Comparison of ENCODE assay signal across 32 mouse cellular contexts in the genomic region with DNA sequence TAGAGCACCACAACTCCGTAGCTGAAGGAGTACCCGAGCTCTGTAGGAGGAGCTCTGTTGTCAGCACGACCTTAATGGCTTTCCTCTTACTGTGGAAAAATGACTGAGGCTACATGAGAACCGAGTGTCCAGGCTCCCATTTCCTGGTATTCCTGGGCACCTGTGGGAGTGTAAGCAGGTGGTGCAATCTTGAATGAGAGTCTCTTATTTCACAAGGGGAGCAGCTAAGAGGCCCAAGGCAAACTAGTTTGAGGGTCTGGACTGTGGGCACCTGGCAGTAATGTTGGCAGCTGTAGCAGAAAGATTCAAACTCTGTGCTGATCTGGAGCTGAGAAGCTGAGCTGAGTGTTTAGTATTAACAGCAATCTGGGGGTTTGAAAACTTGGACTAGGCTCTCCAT. TPM values are rescaled to one million over a fixed set of nuclear protein-coding genes. Genes with fewer than 3 reads are reported as not detected.
DNase-seq lines count a peak whose midpoint lies in the region; ATAC-seq and TF ChIP-seq lines count a peak whose summit lies in the region.
"Had no signal": no experiment of that assay in that cellular context is flagged by ENCODE, and none has a peak within 500 bp of the region (broad histone marks: within the 10 kb centered on the region; RNA-seq: fewer than 3 reads in every experiment).

No protein-coding gene starts in this region.

- no peak overlapping the region for H3K27ac ChIP-seq in intestine, embryonic 15.5 days
- H3K27ac ChIP-seq in intestine, postnatal 0 days (ENCODE audit: low read depth, low read length) = no peak overlapping the region
- no peak overlapping the region for H3K27ac ChIP-seq in lung, embryonic 16.5 days (ENCODE audit: low read length)
- 0 out of 2 replicates have a peak overlapping the region, but pooled peaks have one; percentile 18 for H3K27ac ChIP-seq in embryonic facial prominence, embryonic 15.5 days (replicated peaks)
- H3K27ac ChIP-seq: forebrain, embryonic 12.5 days; forebrain, embryonic 15.5 days; heart, adult 2 months; heart, embryonic 10.5 days; heart, embryonic 13.5 days; hindbrain, embryonic 12.5 days; hindbrain, embryonic 15.5 days had no signal

- no peak for DNase-seq in lung, adult 2 months
- peak; percentile 36 for DNase-seq in lung, postnatal 25 days (ENCODE audit: low spot score)
- DNase-seq in heart, adult 11 months = no peak
- DNase-seq in kidney, postnatal 10 days = no peak
- DNase-seq: adrenal gland, postnatal 10 days; adrenal gland, postnatal 36 days; B cell, adult 2 months; cerebellum, adult 18-20 months; cerebellum, adult 9-10 months; cerebellum, postnatal 25 days; embryo, embryonic 11 days; gastrocnemius, postnatal 25 days; heart, adult 2 months; heart, postnatal 14 days; heart, postnatal 4 days had no signal

- no peaks in the 10 kb centered on the region for H3K4me1 ChIP-seq in intestine, embryonic 15.5 days (replicated peaks)
- H3K4me1 ChIP-seq in intestine, postnatal 0 days (replicated peaks; ENCODE audit: control insufficient read depth, insufficient read depth, low read length) = no peaks in the 10 kb centered on the region
- H3K4me1 ChIP-seq in lung, embryonic 16.5 days (replicated peaks; ENCODE audit: control insufficient read depth, insufficient read depth, low read length) = no peaks in the 10 kb centered on the region
- no peaks in the 10 kb centered on the region; the same call in 1 of the 2 replicates for H3K4me1 ChIP-seq in lung, adult 2 months (ENCODE audit: control insufficient read depth, insufficient read depth, low read length)
- no peaks in the 10 kb centered on the region for H3K4me1 ChIP-seq in embryonic facial prominence, embryonic 15.5 days
- H3K4me1 ChIP-seq: forebrain, embryonic 12.5 days; forebrain, embryonic 15.5 days; heart, embryonic 10.5 days; heart, embryonic 13.5 days; hindbrain, embryonic 12.5 days had no signal

- ATAC-seq in intestine, embryonic 15.5 days = peak; percentile 41; the same call in 1 of the 2 replicates
- ATAC-seq in intestine, postnatal 0 days = no peak
- peak; percentile 71 for ATAC-seq in lung, embryonic 16.5 days (ENCODE audit: low read depth)
- ATAC-seq in embryonic facial prominence, embryonic 15.5 days (ENCODE audit: insufficient number of reproducible peaks, low FRiP score, low TSS enrichment, low read depth) = no peak
- ATAC-seq: forebrain, embryonic 15.5 days; Patski had no signal

- no peak overlapping the region for H3K4me3 ChIP-seq in intestine, embryonic 15.5 days (replicated peaks)
- no peak overlapping the region for H3K4me3 ChIP-seq in intestine, postnatal 0 days (ENCODE audit: low read depth, low read length)
- H3K4me3 ChIP-seq in lung, embryonic 16.5 days (ENCODE audit: low read length) = no peak overlapping the region
- H3K4me3 ChIP-seq in lung, adult 2 months (replicated peaks; ENCODE audit: extremely low read depth, low read depth, low read length) = no peak overlapping the region
- H3K4me3 ChIP-seq in embryonic facial prominence, embryonic 15.5 days (replicated peaks) = no peak overlapping the region
- H3K4me3 ChIP-seq: erythroblast, embryonic 14.5 days; forebrain, embryonic 12.5 days; forebrain, embryonic 15.5 days; heart, adult 2 months; heart, embryonic 10.5 days; heart, embryonic 13.5 days; hindbrain, embryonic 12.5 days; hindbrain, embryonic 15.5 days had no signal

- TF ChIP-seq POLR2A in lung, adult 2 months (IDR thresholded peaks at IDR 0.05; ENCODE audit: borderline replicate concordance, extremely low read depth, low read depth, low read length) = no peak

- 48% methylated on average over 4 of the region's 4 CpGs for WGBS in intestine, embryonic 15.5 days
- 42% methylated on average over 4 of the region's 4 CpGs for WGBS in intestine, postnatal 0 days
- 50% methylated on average over 4 of the region's 4 CpGs for WGBS in lung, embryonic 16.5 days
- 59% methylated on average over 4 of the region's 4 CpGs for WGBS in lung, adult 2 months
- WGBS in embryonic facial prominence, embryonic 15.5 days = 51% methylated on average over 4 of the region's 4 CpGs

- no peak overlapping the region for H3K9ac ChIP-seq in intestine, embryonic 15.5 days
- no peak overlapping the region for H3K9ac ChIP-seq in intestine, postnatal 0 days (ENCODE audit: low read depth, low read length)
- H3K9ac ChIP-seq in lung, embryonic 16.5 days (ENCODE audit: low read length) = no peak overlapping the region
- no peak overlapping the region for H3K9ac ChIP-seq in embryonic facial prominence, embryonic 15.5 days
- H3K9ac ChIP-seq: forebrain, embryonic 12.5 days; forebrain, embryonic 15.5 days; heart, embryonic 13.5 days; hindbrain, embryonic 12.5 days; hindbrain, embryonic 15.5 days had no signal

- H3K9me3 ChIP-seq in intestine, embryonic 15.5 days = no peaks in the 10 kb centered on the region
- no peaks in the 10 kb centered on the region for H3K9me3 ChIP-seq in intestine, postnatal 0 days (ENCODE audit: control insufficient read depth)
- no peaks in the 10 kb centered on the region for H3K9me3 ChIP-seq in lung, embryonic 16.5 days (ENCODE audit: control insufficient read depth, low read length)
- no peaks in the 10 kb centered on the region for H3K9me3 ChIP-seq in embryonic facial prominence, embryonic 15.5 days (replicated peaks)
- H3K9me3 ChIP-seq: forebrain, embryonic 12.5 days; forebrain, embryonic 15.5 days; G1E; heart, embryonic 10.5 days; heart, embryonic 13.5 days; hindbrain, embryonic 12.5 days; hindbrain, embryonic 15.5 days had no signal

- H3K27me3 ChIP-seq in intestine, embryonic 15.5 days (replicated peaks) = 0 out of 2 replicates have a peak, but pooled peaks cover 3% of the 10 kb centered on the region
- H3K27me3 ChIP-seq in intestine, postnatal 0 days (replicated peaks; ENCODE audit: control insufficient read depth, insufficient read depth, low read length) = peaks cover 9% of the 10 kb centered on the region; the same call in 1 of the 2 replicates
- peaks cover 7% of the 10 kb centered on the region for H3K27me3 ChIP-seq in lung, embryonic 16.5 days (ENCODE audit: control insufficient read depth, insufficient read depth, low read depth, low read length)
- peaks cover 11% of the 10 kb centered on the region for H3K27me3 ChIP-seq in embryonic facial prominence, embryonic 15.5 days
- H3K27me3 ChIP-seq: CH12.LX had no signal

- H3K36me3 ChIP-seq in intestine, embryonic 15.5 days = no peaks in the 10 kb centered on the region
- H3K36me3 ChIP-seq in intestine, postnatal 0 days (ENCODE audit: control insufficient read depth, insufficient read depth) = no peaks in the 10 kb centered on the region
- H3K36me3 ChIP-seq in lung, embryonic 16.5 days (ENCODE audit: control insufficient read depth, insufficient read depth, low read length) = no peaks in the 10 kb centered on the region
- H3K36me3 ChIP-seq in embryonic facial prominence, embryonic 15.5 days = no peaks in the 10 kb centered on the region
- H3K36me3 ChIP-seq: forebrain, embryonic 12.5 days; forebrain, embryonic 15.5 days; G1E; heart, embryonic 10.5 days; heart, embryonic 13.5 days; hindbrain, embryonic 12.5 days; hindbrain, embryonic 15.5 days had no signal

- no peak overlapping the region for H3K4me2 ChIP-seq in intestine, embryonic 15.5 days (replicated peaks)
- no peak overlapping the region for H3K4me2 ChIP-seq in intestine, postnatal 0 days (replicated peaks; ENCODE audit: low read depth)
- no peak overlapping the region for H3K4me2 ChIP-seq in lung, embryonic 16.5 days (ENCODE audit: low read depth, low read length)
- no peak overlapping the region for H3K4me2 ChIP-seq in embryonic facial prominence, embryonic 15.5 days (replicated peaks)
- H3K4me2 ChIP-seq: forebrain, embryonic 12.5 days; forebrain, embryonic 15.5 days; heart, embryonic 13.5 days; hindbrain, embryonic 12.5 days; hindbrain, embryonic 15.5 days had no signal

- TF ChIP-seq CTCF in intestine, postnatal 0 days (IDR thresholded peaks at IDR 0.05; ENCODE audit: low read depth) = no peak
- no peak for TF ChIP-seq CTCF in lung, adult 2 months (IDR thresholded peaks at IDR 0.05; ENCODE audit: insufficient read depth, low read length)

RNA-seq across cellular contexts. Expression of a gene that starts 6.0 kb away (rescaled TPM):
- polyA plus RNA-seq in intestine, embryonic 15.5 days (2015; fragmentation: Nextera tagmentation; extraction: Ambion mirVana) = 0.20 and 0.70 TPM in 2 replicates
- polyA plus RNA-seq in intestine, postnatal 0 days (2015; fragmentation: Nextera tagmentation; extraction: Ambion mirVana) = 0.33 and 0.63 TPM in 2 replicates
- 0.16 and 0.39 TPM in 2 replicates for polyA plus RNA-seq in lung, embryonic 16.5 days (2015; fragmentation: Nextera tagmentation; extraction: Ambion mirVana)
- 5.2 and 15.0 TPM in 2 replicates for polyA plus RNA-seq in lung, adult 2 months (2012; rRNA removed)
- polyA plus RNA-seq in embryonic facial prominence, embryonic 15.5 days (2015; fragmentation: Nextera tagmentation; extraction: Ambion mirVana) = 19.4 and 24.8 TPM in 2 replicates
- polyA plus RNA-seq: erythroblast, embryonic 14.5 days; G1E; heart, adult 2 months; heart, embryonic 16.5 days; Patski had no signal

RNA-seq across cellular contexts. Expression of a gene that starts 11.7 kb away (rescaled TPM):
- polyA plus RNA-seq in intestine, embryonic 15.5 days (2015; fragmentation: Nextera tagmentation; extraction: Ambion mirVana) = 0.09 TPM in 1 of 2 replicates, not detected in the other
- polyA plus RNA-seq in intestine, postnatal 0 days (2015; fragmentation: Nextera tagmentation; extraction: Ambion mirVana) = 0.13 and 0.20 TPM in 2 replicates
- not detected in 2 replicates for polyA plus RNA-seq in lung, embryonic 16.5 days (2015; fragmentation: Nextera tagmentation; extraction: Ambion mirVana)
- not detected in 2 replicates for polyA plus RNA-seq in lung, adult 2 months (2012; rRNA removed)
- 0.14 TPM in 1 of 2 replicates, not detected in the other for polyA plus RNA-seq in embryonic facial prominence, embryonic 15.5 days (2015; fragmentation: Nextera tagmentation; extraction: Ambion mirVana)
- polyA plus RNA-seq: embryonic facial prominence, embryonic 11.5 days; erythroblast, embryonic 14.5 days; forebrain, embryonic 12.5 days; forebrain, embryonic 15.5 days; G1E; gonadal fat pad, adult 2 months; heart, adult 2 months; heart, embryonic 10.5 days; heart, embryonic 13.5 days; heart, embryonic 16.5 days; hindbrain, embryonic 12.5 days; Patski had no signal

RNA-seq across cellular contexts. Expression of a gene that starts 22.9 kb away (rescaled TPM):
- 5.6 and 6.5 TPM in 2 replicates for polyA plus RNA-seq in intestine, embryonic 15.5 days (2015; fragmentation: Nextera tagmentation; extraction: Ambion mirVana)
- polyA plus RNA-seq in intestine, postnatal 0 days (2015; fragmentation: Nextera tagmentation; extraction: Ambion mirVana) = 50.0 and 53.4 TPM in 2 replicates
- 1.3 and 1.8 TPM in 2 replicates for polyA plus RNA-seq in lung, embryonic 16.5 days (2015; fragmentation: Nextera tagmentation; extraction: Ambion mirVana)
- 1.7 and 18.7 TPM in 2 replicates for polyA plus RNA-seq in lung, adult 2 months (2012; rRNA removed)
- polyA plus RNA-seq in embryonic facial prominence, embryonic 15.5 days (2015; fragmentation: Nextera tagmentation; extraction: Ambion mirVana) = 53.0 and 54.3 TPM in 2 replicates
- polyA plus RNA-seq: G1E had no signal

Comparison
In these comparisons a context has a peak if more than half of its experiments do, and no peak if none do; other contexts are left out.
1. ATAC-seq: peak in intestine, embryonic 15.5 days (single experiment) and lung, embryonic 16.5 days (single experiment); none in intestine, postnatal 0 days (single experiment) and embryonic facial prominence, embryonic 15.5 days (single experiment).